Mouse (Mus musculus) embryo, embryonic 11 days (tissue): Measurements from ENCODE around the gene Gm21981.
A peak's percentile ranks its signal among the peaks of the same experiment; 100 is the strongest.

Experiments used
- DNase-seq: peaks from one replicate; pipeline ENCODE4 v3.0.0-alpha.2; 2015

Gm21981 gene

DNA sequence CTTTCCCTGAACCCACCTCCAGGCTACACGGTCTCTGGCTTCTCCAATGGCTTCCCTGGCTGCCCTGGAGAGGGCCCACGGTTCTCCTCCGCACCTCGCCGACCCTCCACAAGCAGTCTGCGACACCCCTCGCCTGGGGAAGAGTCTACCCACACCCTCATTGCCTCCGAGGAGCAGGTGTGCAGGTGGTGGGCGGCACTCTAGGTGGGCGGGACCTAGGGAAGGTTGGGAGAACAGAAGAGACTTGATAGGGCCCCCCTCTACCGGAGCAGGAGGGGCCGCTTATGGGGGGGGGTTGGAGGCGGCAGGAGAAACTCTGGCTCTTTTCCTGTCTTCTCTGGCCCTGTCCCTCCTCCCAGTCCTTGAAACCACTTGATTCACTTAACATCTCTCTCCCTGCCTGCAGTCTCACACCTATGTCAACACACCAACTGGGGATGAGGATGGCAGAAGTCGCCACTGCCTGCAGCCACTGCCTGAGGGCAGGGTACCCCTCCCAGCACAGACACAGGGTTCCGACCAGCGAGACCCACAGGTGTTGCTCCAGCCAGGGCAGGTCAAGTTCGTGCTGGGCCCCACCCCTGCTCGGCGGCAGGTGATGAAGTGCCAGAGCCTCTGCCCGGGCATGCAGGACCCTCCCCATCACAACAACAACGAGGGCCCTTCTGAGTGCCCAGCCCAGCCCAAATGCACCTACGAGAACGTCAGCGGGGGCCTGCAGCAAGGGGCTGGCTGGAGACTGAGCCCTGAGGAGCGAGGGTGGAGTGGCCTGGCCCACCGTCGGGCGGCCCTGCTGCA lies 8.5 kb upstream of the Gm21981 start:
- DNase-seq: no peak

DNA sequence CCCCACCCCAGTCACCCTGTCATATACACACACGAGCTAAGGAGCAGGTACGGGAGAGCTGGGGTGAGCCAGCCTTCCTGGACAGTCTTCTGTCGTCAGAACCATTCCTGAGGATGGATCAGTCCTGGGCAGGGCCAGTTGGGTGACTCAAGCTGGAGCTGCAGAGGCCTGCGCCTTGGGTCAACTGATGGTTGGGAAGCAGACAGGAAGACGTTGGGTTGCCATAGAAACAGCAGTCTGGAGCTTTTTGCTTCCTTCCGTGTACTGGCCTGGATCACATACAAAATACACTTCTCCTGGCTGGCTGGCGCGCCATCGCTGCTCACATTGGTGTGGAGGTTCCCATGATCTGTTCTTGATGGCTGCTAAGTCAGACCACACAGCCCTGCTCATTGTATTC lies 7.5 kb upstream of the Gm21981 start:
- DNase-seq: no peak

DNA sequence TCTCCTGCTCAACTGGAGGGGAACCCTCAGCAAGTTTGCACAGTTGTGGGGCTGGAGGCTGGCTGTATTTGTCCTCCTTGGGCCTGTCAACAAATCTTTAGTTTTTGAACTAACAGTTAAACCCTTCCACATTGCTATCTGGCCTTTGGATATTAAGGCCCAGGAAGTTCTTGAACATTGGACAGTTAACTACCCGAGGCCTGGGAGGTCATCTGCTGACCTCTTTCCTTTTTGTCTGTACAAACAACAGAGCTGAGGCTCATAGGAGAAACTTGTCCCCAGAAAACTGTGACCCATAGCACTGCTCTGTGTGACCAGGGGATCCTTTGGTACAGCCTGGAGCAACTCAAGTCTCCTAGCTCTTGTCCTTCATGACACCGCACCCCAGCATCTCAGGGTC lies 4.8 kb upstream of the Gm21981 start:
- DNase-seq: no peak

DNA sequence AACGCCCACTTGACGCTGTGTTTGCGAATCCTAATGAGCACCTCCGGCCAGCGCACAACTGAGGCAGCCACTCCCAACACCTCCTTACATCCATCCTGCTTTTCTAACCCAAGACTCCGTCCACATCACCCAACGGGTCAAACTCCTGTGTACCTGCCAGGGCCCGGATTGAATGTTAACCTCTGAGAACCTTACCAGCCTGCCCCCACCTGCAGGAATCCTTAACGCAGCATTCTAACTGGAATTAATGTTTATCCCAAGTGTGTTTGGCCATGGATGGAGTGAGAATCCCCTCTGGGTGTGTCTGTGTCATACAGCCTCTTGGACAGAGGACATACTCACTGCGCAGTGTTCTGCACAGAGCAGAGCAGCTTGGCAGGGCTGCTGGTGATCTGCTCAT lies 3.9 kb upstream of the Gm21981 start:
- DNase-seq: no peak

DNA sequence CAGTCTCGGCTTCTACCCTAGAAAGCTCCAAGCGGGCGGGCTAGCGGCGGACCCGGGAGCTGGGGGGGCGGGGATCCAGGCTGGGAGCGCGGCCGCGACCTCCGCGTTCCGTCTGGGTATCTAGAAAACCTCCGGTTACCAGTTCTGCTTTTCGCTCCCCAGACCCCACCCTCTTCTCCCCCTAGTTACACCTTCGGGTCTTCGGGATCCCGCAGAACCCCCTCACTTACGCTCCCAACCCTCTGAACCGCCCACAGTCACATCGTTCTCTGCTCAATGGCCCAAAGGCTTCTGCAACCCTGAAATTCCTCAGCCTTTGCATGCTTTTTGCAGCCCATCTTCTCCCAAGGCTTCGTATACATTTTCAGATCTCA lies 1.1 kb upstream of the Gm21981 start:
- DNase-seq: no peak

DNA sequence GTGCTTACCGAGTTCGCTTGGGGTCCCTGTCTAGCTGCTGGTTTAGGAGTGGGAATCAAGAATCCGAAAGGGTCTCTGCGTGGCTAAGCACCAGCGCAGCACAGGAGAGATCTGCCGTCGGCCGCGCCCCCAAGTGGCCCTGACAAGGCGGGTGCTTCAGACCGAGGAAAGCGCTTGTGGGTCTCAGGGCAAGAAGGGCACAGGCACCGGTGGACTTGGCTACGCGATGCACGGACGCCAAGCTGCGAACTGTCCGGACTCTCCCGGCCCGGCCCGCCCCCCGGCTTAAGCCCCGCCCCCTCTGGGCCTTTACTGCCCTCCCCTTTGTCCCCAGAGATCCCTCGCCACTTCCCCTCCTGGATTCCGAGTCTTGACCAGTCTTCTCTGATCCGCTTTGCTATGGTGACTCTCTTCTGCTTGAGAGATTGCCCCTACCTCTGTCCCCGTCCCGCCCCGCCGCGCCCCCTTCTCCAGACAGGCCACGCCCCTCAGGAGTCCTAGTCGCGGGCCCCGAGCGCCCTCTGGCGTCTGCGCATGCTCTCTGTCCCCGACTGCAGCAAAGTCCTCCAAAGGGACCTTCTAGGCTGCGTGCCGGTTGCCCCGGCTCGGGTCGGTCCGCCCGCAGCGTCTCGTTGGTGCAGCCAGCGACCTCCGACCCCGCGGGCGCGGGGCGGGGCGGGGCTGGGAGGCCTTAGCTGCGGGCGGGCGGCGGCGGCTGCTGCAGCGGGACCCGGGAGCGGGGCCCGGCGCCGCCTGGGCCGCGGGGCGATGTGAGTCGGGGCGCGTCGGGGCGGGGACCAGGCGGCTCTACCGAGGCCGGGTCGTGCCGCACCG lies 465 bp upstream of the Gm21981 start, which contains the start of gene Prickle4:
Gene Prickle4, minus strand, starts transcription at position 234 of the 834 bp plus-strand sequence.
- peak; percentile 98 for DNase-seq

DNA sequence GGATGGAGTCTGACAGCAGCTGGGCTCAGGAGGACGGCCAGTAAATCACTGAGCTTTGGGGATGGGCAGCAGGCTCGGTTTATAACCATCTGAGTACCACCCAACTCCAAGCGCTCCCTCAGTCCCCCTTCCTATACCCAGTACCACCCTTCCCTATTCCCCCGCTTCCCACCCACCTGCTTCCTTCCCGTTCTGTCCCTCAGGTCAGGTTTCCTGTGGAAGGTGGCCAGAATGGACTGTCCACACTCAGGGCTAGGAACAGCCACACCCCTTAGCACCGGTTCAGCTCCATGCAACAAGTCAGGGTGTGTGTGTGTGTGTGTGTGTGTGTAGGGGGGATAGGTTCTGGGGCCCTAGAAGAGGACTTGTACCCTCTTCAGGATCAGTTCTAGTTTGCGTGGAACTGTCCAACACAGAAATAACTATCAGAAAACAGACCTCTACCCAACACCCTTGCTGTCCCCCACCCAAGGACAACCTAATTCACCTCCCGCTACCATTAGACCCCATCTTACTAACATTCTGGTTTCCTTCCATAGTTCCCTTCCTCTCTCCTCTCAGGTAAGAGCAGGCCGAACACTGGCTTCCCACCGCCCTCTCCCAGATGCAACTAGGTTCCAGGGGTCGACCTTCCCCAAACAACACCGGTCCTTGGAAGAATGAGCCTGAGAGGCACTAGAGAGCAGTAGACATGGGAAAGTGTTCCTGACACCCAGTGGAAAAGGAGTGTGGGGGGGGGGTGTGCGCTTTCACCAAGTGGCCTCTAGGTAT lies 399 bp downstream of the Gm21981 start:
- no peak for DNase-seq

DNA sequence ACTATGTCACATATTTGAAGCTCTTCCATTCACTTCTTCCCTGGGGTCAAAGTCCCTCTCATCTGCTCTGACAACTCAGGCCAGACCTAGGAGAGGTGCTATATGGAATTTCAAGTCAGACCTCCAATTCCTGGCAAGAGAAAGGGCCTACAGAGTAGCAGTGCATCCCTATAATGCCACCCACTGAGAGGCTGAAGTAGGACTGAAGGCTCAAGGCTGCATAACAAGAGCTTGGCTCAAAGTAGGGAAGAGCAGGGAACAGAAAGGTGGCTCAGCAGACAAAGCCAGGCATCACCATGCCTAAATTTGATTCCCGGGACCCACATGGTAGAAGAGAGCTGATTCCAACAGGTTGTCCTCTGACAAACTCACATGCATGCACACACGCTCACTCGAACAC lies 2.6 kb downstream of the Gm21981 start:
- no peak for DNase-seq

DNA sequence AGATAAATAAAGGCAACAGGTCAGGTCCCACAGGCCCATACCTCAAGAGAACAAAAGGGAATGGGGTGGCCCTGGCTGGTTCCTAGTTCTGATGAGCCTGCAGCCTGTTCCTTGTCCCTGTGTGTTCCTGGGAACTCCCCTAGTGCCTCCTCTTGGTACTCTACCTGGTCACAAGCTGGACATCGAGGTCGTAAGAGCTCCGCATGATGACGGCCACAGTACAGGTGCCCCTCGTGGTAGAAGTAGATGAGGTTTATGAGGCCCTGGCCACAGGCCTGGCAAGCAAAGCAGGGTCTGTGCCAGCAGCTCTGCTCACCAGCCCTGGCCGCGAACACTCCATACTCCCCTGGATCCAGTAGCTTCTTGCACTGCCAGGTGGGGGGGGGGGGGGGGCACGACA lies 4.4 kb downstream of the Gm21981 start:
- no peak for DNase-seq

DNA sequence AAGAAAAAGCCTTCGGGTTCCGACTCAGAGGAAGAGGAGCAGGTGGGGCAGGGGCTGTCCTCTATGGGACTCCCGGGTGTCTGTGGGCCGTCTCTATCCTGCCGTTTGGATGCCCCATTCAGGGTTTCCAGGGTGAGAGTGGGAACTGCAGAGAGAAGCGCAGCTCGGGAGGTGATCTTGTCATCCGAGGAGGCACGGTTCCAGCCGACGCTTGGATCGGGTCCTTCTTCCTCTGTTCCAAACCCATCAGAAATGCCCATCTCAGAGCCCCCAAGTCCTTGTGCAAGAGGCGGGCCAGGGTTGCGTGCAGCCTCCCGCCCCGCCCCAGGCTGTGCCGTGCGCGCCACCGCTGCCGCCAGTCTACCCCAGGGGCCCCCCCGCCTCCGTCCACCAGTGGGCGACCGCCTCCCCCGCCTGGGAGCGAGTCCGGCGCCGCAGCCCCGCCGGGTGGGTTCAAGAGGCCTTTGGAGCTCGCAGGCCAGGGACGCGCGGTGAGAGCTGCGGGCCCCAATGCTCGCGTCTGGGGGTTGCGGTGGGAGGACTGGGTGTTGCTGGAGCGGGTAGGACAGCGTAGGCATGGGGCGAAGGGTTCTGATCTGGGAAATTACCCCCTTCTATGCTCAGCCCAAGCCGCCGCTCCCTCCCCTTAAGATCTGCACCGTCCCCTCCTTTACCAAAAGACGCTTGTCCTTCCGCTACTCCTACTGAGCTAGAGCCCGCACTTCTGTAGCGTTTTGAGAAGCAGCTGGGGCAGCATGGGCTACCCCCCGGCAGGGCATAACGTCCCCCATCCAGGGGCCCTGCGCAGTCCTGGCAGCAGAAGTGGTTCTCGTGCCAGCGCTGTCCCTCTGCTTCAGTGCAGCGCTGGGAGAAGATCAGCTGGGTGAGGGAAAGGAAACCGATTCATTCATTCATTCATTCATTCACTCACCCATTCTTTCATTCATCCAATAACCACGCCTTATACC lies 5.4 kb downstream of the Gm21981 start, which contains the start of gene Frs3:
Gene Frs3, plus strand, starts transcription at position 423 of the 968 bp plus-strand sequence.
- DNase-seq: peak; percentile 87

DNA sequence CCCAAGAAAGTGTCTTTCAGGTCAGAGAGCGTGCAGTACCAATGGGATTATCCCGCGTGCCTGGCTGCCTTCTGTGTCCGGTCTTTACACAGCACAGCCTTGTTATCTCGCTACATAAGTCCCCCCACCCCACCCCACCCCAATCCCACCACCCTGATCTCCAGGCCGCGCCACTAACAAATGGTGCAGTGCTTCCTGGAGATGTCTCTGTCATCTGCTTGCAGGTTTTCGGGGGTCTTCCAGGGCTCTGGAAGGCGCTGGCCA lies 6.0 kb downstream of the Gm21981 start, which contains the start of gene Tomm6:
Gene Tomm6, minus strand, starts transcription at position 43 of the 264 bp plus-strand sequence.
- no peak for DNase-seq

DNA sequence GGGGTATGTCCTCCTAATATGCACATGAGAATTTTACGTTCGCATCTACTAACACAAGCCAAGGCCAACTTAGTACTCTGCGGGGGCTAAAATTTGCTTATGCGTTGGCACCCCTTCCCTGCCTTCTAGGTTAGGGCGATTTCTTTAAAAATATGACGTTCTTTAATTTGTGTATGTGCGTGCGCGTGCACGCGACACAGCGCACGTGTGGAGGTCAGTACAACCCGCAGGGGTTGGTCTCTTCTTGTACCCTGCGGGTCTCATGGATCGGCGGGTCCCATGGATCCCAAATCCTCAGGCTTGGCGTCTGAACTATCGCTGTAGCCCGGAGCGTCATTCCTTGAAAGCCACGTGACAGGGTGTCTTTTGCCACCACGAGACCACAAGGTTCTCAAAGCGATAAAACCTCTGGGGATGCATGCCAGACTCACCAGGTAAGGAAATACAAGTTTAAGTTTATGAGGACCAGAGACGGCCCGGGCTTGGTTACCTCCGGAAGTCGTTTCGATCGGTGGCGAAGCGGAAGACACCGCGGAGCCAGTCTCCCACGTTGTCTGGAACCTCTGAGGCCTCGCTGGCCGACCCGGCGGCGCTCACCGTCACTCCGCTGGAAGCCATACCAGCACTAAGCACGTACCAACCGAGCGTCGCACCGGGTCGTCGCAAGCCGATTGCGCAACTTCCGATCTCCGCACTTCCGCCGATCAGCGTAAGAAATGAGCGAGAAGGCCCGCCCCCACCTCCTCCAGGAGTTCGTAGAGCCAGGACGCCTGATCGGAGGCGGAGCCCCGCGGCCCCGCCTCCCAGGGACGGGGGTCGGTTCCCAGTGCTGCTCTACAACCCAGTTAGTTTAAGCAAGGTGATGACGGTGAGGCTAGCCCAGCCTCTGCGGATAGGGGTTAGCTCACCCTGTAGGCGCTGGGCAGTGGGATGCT lies 6.6 kb downstream of the Gm21981 start:
- peak; percentile 99 for DNase-seq

DNA sequence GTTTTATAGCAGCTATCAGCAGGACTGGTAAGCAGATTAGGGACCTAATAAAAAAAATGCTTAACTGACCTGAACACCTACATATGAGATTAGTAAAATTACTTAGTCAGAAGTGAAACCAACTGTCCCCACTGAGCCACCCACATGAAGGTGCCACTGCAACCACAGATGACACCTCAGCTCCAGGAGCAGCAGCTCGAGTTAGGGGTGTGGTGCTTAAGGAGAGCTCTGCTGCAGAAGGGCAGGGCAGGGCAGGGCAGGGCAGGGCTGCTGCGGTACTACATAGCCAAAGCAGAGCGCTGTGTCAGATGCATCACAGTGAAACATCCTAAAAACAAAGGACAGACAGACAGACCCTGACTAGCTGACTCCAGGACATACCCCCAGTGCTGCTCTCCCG lies 11.4 kb downstream of the Gm21981 start:
- DNase-seq: no peak

DNA sequence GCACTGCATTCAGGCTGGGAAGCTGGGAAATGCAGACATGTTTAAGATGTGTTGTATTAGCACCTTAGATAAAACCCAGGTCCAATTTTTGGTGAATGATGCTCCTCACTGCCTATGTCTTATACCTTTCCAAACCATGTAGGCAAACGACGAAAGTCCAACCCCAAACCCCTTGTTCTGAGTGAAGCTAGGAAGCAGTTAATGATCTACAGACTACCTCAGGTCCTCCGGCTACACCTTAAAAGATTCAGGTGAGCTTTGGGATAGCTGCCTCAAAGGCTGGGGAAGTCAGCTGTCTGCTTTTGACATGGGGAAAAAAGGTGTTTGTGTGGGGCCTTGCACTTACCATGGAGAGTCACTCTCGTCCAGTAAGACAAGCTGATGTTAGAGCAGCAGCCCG lies 15.6 kb downstream of the Gm21981 start:
- no peak for DNase-seq

DNA sequence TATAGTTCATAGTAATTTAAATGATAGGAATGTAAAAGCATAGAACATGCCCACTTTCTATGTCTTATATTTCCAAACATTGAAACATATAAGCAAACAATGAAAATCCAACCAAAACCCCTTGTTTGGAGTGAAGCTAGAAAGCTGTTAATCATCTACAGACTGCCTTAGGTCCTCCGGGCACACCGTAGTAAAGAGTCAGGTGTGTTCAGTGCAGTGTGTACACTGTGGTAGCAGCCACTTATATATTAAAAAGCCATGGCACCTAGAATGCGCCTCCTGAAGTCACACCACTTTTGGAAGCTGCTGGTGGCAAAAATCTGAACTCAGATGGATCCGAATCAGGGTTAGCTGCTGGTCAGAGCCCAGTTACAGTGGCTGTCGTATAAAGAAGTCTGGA lies 16.0 kb downstream of the Gm21981 start:
- DNase-seq: no peak

DNA sequence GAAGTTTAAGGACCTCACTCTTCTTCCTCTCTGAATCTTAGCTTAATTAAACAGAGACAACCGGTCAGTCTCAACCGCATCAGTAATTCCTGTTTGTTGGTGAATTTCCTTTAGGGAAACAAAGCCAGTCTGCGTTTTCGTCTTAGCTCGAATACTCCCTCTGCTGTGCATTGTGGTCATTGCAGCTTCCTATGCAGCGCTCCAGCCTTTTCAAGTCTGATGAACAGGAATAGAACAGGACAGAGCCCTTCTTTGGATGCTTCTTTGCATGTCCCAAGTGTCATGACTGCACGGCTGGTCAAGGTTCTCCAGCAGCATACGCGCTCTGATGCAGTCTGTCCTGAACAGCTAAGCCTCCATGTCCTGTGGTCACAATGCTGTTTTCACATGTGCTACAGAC lies 17.7 kb downstream of the Gm21981 start:
- peak; percentile 78 for DNase-seq

DNA sequence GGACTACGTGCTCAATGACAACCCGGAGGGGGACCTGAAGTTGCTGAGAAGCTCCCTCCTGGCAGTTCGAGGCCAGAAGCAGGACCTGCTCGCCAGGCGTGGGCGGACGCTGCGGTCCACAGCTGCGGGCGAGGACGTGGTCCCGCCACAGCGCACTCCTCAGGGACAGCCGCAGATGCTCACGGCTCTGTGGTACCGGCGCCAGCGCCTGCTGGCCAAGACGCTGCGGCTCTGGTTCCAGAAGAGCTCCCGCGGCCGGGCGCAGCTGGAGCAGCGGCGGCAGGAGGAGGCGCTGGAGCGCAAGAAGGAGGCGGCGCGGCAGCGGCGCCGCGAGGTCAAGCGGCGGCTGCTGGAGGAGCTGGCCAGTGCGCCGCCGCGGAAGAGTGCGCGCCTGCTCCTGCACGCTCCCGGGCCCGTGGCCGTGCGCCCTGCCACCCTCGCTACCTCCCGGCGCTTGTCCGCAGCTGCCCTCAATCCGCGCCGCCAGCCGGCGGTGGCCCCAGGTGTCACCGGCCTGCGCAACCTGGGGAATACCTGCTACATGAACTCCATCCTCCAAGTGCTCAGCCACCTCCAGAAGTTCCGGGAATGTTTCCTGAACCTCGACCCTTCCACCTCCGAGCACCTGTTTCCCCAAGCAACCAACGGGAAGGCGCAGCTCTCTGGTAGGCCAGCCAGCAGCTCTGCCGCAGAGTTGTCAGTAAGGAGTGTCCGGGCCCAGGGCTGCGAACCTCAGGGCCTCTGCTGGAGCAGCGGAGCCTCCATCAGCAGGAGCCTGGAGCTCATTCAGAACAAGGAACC lies 21.7 kb downstream of the Gm21981 start:
- peak; percentile 90 for DNase-seq

DNA sequence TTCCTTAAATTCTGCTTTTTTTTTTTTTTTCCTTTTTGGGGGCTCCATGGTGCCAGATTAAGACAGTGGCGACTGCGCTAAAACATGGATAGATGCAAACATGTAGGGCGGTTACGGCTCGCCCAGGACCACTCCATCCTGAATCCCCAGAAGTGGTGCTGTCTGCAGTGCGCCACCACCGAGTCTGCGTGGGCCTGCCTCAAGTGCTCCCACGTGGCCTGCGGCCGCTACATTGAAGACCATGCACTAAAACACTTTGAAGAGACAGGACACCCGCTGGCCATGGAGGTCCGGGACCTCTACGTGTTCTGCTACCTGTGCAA lies 22.3 kb downstream of the Gm21981 start:
- no peak for DNase-seq

DNA sequence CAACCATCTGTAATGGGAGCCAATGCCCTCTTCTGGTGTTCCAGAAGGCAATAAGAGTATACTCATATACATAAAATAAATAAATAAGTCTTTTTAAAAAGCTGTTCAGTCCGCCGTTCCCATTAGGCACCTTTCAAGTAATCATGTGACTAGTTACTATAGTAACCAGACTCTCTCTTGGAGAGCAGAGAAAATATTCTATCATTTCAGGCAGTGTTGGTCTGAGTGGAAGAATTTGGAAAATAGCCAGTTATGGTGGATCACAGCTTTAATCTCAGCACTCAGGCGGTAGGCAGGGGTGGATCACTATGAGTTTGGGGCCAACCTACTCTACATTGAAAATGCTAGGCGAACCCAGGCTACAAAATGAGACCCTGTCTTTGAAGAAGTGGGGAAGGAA lies 25.1 kb downstream of the Gm21981 start:
- DNase-seq: no peak

DNA sequence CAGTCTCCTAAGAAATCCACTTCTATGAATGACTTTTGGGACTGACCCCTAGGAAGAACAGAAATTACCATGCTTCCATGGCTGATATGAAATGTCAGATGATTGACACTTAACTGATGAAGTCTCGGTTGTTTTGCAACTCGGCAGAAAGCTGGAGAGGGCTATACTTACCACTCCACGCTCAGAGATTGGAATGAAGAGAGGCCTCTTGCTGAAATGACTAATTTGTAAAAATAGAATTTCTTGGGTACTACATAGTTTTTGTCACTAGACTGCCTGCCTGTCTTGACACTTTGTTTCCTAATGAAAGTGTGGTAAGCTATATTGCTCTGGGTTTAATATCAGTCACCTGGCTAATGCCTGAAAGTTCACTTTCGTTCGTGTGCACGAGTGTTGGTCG lies 29.8 kb downstream of the Gm21981 start:
- no peak for DNase-seq
